Mouse (Mus musculus): ENCODE results near the gene Elane. TPM values are rescaled to one million over a fixed set of nuclear protein-coding genes. Genes with fewer than 3 reads are reported as not detected.

The Elane gene
- total and polyA plus RNA-seq, 3 experiments = 0.07 TPM; not detected in 2

DNA sequence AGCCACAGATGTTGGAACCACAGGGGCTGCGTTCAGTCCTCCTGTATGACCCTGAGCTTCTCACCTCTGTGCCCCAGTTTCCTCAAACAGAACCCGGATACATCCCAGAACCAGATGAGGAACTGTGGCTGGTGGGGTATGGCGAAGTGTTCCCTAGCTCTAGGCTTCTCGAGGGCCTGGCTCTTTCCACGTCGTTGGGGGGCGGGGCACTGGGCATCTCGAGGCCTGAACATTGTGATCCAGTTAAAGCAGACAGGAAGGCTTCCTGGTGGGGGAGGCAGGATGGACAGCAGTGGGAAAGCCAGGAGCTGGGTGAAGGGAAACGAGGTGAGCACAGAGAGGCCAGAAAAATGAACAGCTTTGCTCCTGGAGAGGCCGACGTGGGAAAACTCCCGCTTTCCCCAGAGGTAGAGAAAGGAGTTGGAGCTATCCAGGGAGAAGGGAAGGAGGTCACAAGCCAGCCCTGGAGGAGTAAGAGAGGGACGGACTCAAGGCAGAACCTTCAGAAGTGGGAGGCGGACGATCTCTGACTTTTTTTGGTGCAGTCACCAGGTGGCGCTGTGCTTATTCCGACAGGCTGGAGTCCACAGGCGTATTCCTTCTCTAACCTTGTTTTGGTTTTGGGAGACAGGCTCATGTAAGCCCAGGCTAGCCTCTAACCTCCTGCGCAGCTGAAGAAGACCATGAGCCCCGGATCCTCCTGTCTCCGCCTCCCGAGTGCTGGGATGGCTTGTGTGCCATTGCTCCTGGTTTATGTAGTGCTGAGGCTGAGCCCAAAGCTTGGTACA lies 2.6 kb upstream of the Elane start:
- Histone ChIP-seq H3K4me1 (ENCODE audit: control insufficient read depth in 1 of 2, insufficient read depth in 2 of 2, low read length in 2 of 2) (peaks cover 6 to 35% of the 10 kb centered on the region in 2 experiments; a peak in 3 of 4 replicates), H3K79me2 (ENCODE audit: control insufficient read depth, insufficient read depth, low read length, poor library complexity) (no peaks in the 10 kb centered on the region), H3K4me3 (ENCODE audit: control insufficient read depth in 1 of 2, insufficient read depth in 1 of 2, low read depth in 2 of 2, low read length in 2 of 2) (peak overlapping the region; percentile 45 to 50), H3K9ac (ENCODE audit: control insufficient read depth, low read depth, low read length, poor library complexity, severe bottlenecking) (peak overlapping the region; percentile 68), H3K27me3 (ENCODE audit: control insufficient read depth in 1 of 2, insufficient read depth in 2 of 2, low read length in 2 of 2) (no peaks in the 10 kb centered on the region), H3K36me3 (ENCODE audit: control insufficient read depth in 1 of 2, insufficient read depth in 2 of 2, low read length in 2 of 2) (peaks cover 0 to 10% of the 10 kb centered on the region in 2 experiments; a peak in 2 of 4 replicates), H3K27ac (ENCODE audit: control insufficient read depth, low read depth, low read length) (no peak overlapping the region), H3K9me3 (replicated peaks; ENCODE audit: insufficient read depth, low read length) (no peaks in the 10 kb centered on the region)
- DNase-seq (ENCODE audit: low read depth, low spot score) = peak; percentile 92
- TF ChIP-seq POLR2A (IDR thresholded peaks at IDR 0.05; ENCODE audit: control insufficient read depth in 1 of 2, insufficient read depth in 1 of 2, low read depth in 1 of 2, low read length in 2 of 2, poor library complexity in 1 of 2) = 0 out of 4 replicates have a peak, but pooled peaks of 1 of the 2 experiments have one; percentile 18
- TF ChIP-seq TAL1 (IDR thresholded peaks at IDR 0.05; ENCODE audit: low read length) = no peak
- TF ChIP-seq KAT2A (conservative IDR thresholded peaks at IDR 0.05; ENCODE audit: low read depth, low read length) = no peak
- no peak for TF ChIP-seq ZMIZ1 (IDR thresholded peaks at IDR 0.05; ENCODE audit: low read depth, low read length)
- no peak for TF ChIP-seq CHD1 (IDR thresholded peaks at IDR 0.05; ENCODE audit: low read depth, low read length)
- no peak for TF ChIP-seq MAZ (IDR thresholded peaks at IDR 0.05; ENCODE audit: low read depth, low read length)
- no peak for TF ChIP-seq GABPA (IDR thresholded peaks at IDR 0.05; ENCODE audit: low read depth, low read length)
- TF ChIP-seq MYC (IDR thresholded peaks at IDR 0.05; ENCODE audit: low read depth, low read length) = 0 out of 2 replicates have a peak, but pooled peaks have one; percentile 25
- no peak for TF ChIP-seq POLR2AphosphoS5 (IDR thresholded peaks at IDR 0.05; ENCODE audit: borderline replicate concordance, low read depth, low read length)
- peak; percentile 83 for TF ChIP-seq SMC3 (IDR thresholded peaks at IDR 0.05; ENCODE audit: low read depth, low read length)
- no peak for TF ChIP-seq CHD2 (IDR thresholded peaks at IDR 0.05; ENCODE audit: low read length)
- no peak for TF ChIP-seq ETS1 (IDR thresholded peaks at IDR 0.05; ENCODE audit: low read depth, low read length)
- peak; percentile 63 for TF ChIP-seq SIN3A (IDR thresholded peaks at IDR 0.05; ENCODE audit: low read length)
- TF ChIP-seq JUND (IDR thresholded peaks at IDR 0.05; ENCODE audit: low read depth, low read length) = no peak
- no peak for TF ChIP-seq MAX (IDR thresholded peaks at IDR 0.05; ENCODE audit: low read length)
- 0 out of 2 replicates have a peak, but pooled peaks have one; percentile 20 for TF ChIP-seq MXI1 (IDR thresholded peaks at IDR 0.05; ENCODE audit: low read depth, low read length)
- no peak for TF ChIP-seq GATA1 (IDR thresholded peaks at IDR 0.05; ENCODE audit: low read depth, low read length)
- TF ChIP-seq RCOR1 (IDR thresholded peaks at IDR 0.05; ENCODE audit: low read depth, low read length) = no peak
- no peak for TF ChIP-seq MYB (IDR thresholded peaks at IDR 0.05; ENCODE audit: low read depth, low read length)
- TF ChIP-seq EP300 (IDR thresholded peaks at IDR 0.05; ENCODE audit: low read depth in 1 of 2, low read length in 2 of 2) = no peak
- no peak for TF ChIP-seq ZNF384 (IDR thresholded peaks at IDR 0.05; ENCODE audit: low read depth, low read length)
- no peak for TF ChIP-seq NRF1 (IDR thresholded peaks at IDR 0.05; ENCODE audit: insufficient read depth, low read depth, low read length, poor library complexity, severe bottlenecking)
- no peak for TF ChIP-seq MEF2A (IDR thresholded peaks at IDR 0.05; ENCODE audit: extremely low read depth, insufficient replicate concordance, low read depth, low read length, poor library complexity, severe bottlenecking)
- peak; percentile 84 to 88 (median 85) for TF ChIP-seq CTCF (IDR thresholded peaks at IDR 0.05 in 2 of 3, conservative IDR thresholded peaks at IDR 0.05 in 1 of 3; ENCODE audit: control insufficient read depth in 1 of 3, insufficient read depth in 1 of 3, low read depth in 2 of 3, low read length in 3 of 3, poor library complexity in 1 of 3, severe bottlenecking in 1 of 3)
- TF ChIP-seq USF2 (IDR thresholded peaks at IDR 0.05; ENCODE audit: borderline replicate concordance in 1 of 2, insufficient read depth in 1 of 2, low read depth in 1 of 2, low read length in 2 of 2) = no peak
- TF ChIP-seq HCFC1 (IDR thresholded peaks at IDR 0.05; ENCODE audit: low read depth, low read length) = peak; percentile 64
- 0 out of 2 replicates have a peak, but pooled peaks have one; percentile 28 for TF ChIP-seq TBP (IDR thresholded peaks at IDR 0.05; ENCODE audit: low read depth, low read length)
- TF ChIP-seq NELFE (IDR thresholded peaks at IDR 0.05; ENCODE audit: low read depth, low read length) = 0 out of 2 replicates have a peak, but pooled peaks have one; percentile 26
- TF ChIP-seq TCF12 (IDR thresholded peaks at IDR 0.05; ENCODE audit: low read depth, low read length) = no peak
- TF ChIP-seq BHLHE40 (IDR thresholded peaks at IDR 0.05; ENCODE audit: borderline replicate concordance, low read depth, low read length) = no peak
- no peak for TF ChIP-seq ELF1 (IDR thresholded peaks at IDR 0.05; ENCODE audit: low read depth, low read length)
- peak; percentile 23; the same call in 1 of the 2 replicates for TF ChIP-seq ZC3H11A (IDR thresholded peaks at IDR 0.05; ENCODE audit: low read depth, low read length)
- TF ChIP-seq USF1 (IDR thresholded peaks at IDR 0.05; ENCODE audit: low read depth, low read length) = no peak
- TF ChIP-seq E2F4 (IDR thresholded peaks at IDR 0.05; ENCODE audit: borderline replicate concordance, low read depth, low read length) = no peak
- TF ChIP-seq UBTF (IDR thresholded peaks at IDR 0.05; ENCODE audit: borderline replicate concordance, insufficient read depth, low read depth, low read length) = no peak
- TF ChIP-seq POLR2AphosphoS2 (IDR thresholded peaks at IDR 0.05; ENCODE audit: low read length) = no peak
